Mouse (Mus musculus): Measurements from ENCODE around the gene Ifnar2. TPM values are rescaled to one million over a fixed set of nuclear protein-coding genes. Genes with fewer than 3 reads are reported as not detected.

The Ifnar2 gene
- polyA plus RNA-seq, 1 experiment from 2014 or later = 41.6 TPM

- ATAC-seq (replicated peaks) = no peak
- 85% methylated on average over 5 of the region's 5 CpGs for WGBS
- no peak overlapping the region for H3K4me2 ChIP-seq (replicated peaks)
Measured at GRCm38 (mm10) chr16:91380151-91380550, 7.6 kb downstream of the Ifnar2 start.

GRCm38 (mm10) chr16:91381606-91382005 lies 9.0 kb downstream of the Ifnar2 start:
- Histone ChIP-seq H3K4me3 (no peak overlapping the region), H3K9me3 (no peaks in the 10 kb centered on the region), H3K27ac (replicated peaks) (no peak overlapping the region), H3K4me2 (replicated peaks) (no peak overlapping the region), H3K27me3 (no peaks in the 10 kb centered on the region), H3K9ac (replicated peaks) (no peak overlapping the region), H3K4me1 (peaks cover 13% of the 10 kb centered on the region), H3K36me3 (peaks cover 13% of the 10 kb centered on the region; the same call in 1 of the 2 replicates)
- WGBS = 91% methylated on average over 4 of the region's 4 CpGs
- ATAC-seq (replicated peaks) = no peak

More at GRCm38 (mm10) chr16:91380151-91380550, 7.6 kb downstream of the Ifnar2 start:
- H3K27me3 ChIP-seq = no peaks in the 10 kb centered on the region
- H3K4me3 ChIP-seq = no peak overlapping the region
- no peaks in the 10 kb centered on the region for H3K9me3 ChIP-seq
- no peak overlapping the region for H3K9ac ChIP-seq (replicated peaks)
- peaks cover 13% of the 10 kb centered on the region; the same call in 1 of the 2 replicates for H3K36me3 ChIP-seq
- peaks cover 15% of the 10 kb centered on the region for H3K4me1 ChIP-seq
- H3K27ac ChIP-seq (replicated peaks) = no peak overlapping the region

- 90% methylated on average over 9 of the region's 9 CpGs for WGBS
- ATAC-seq (replicated peaks) = no peak
- H3K36me3 ChIP-seq = peaks cover 13% of the 10 kb centered on the region; the same call in 1 of the 2 replicates
- H3K4me3 ChIP-seq = no peak overlapping the region
- H3K27me3 ChIP-seq = no peaks in the 10 kb centered on the region
- H3K9ac ChIP-seq (replicated peaks) = no peak overlapping the region
- no peak overlapping the region for H3K27ac ChIP-seq (replicated peaks)
- no peaks in the 10 kb centered on the region for H3K9me3 ChIP-seq
- no peak overlapping the region for H3K4me2 ChIP-seq (replicated peaks)
- H3K4me1 ChIP-seq = peaks cover 10% of the 10 kb centered on the region
Measured at GRCm38 (mm10) chr16:91382261-91382790, 9.7 kb downstream of the Ifnar2 start.

GRCm38 (mm10) chr16:91384221-91384620 lies 11.6 kb downstream of the Ifnar2 start:
- Histone ChIP-seq H3K4me3 (no peak overlapping the region), H3K4me1 (0 out of 2 replicates have a peak, but pooled peaks cover 3% of the 10 kb centered on the region), H3K27ac (replicated peaks) (no peak overlapping the region), H3K9ac (replicated peaks) (no peak overlapping the region), H3K9me3 (no peaks in the 10 kb centered on the region), H3K27me3 (no peaks in the 10 kb centered on the region), H3K36me3 (peaks cover 27% of the 10 kb centered on the region), H3K4me2 (replicated peaks) (no peak overlapping the region)
- 89% methylated on average over 4 of the region's 4 CpGs for WGBS
- no peak for ATAC-seq (replicated peaks)

- Histone ChIP-seq H3K4me3 (no peak overlapping the region), H3K4me1 (no peaks in the 10 kb centered on the region), H3K9me3 (no peaks in the 10 kb centered on the region), H3K36me3 (peaks cover 34% of the 10 kb centered on the region), H3K4me2 (replicated peaks) (no peak overlapping the region), H3K27me3 (no peaks in the 10 kb centered on the region), H3K9ac (replicated peaks) (no peak overlapping the region), H3K27ac (replicated peaks) (no peak overlapping the region)
- ATAC-seq (replicated peaks) = no peak
- WGBS = 47% methylated on average over 10 of the region's 10 CpGs
Measured at GRCm38 (mm10) chr16:91385621-91386020, 13.0 kb downstream of the Ifnar2 start.

- Histone ChIP-seq H3K9me3 (no peaks in the 10 kb centered on the region), H3K36me3 (peaks cover 34% of the 10 kb centered on the region), H3K4me1 (no peaks in the 10 kb centered on the region), H3K4me3 (no peak overlapping the region), H3K4me2 (replicated peaks) (no peak overlapping the region), H3K9ac (replicated peaks) (no peak overlapping the region), H3K27ac (replicated peaks) (no peak overlapping the region), H3K27me3 (no peaks in the 10 kb centered on the region)
- ATAC-seq (replicated peaks) = no peak
- whole genome bisulfite sequencing = 89% methylated on average over 10 of the region's 10 CpGs
Measured at GRCm38 (mm10) chr16:91386419-91387120, 14.0 kb downstream of the Ifnar2 start.

- H3K27ac ChIP-seq (replicated peaks) = no peak overlapping the region
- no peaks in the 10 kb centered on the region for H3K9me3 ChIP-seq
- no peak for ATAC-seq (replicated peaks)
- no peaks in the 10 kb centered on the region for H3K27me3 ChIP-seq
- H3K4me2 ChIP-seq (replicated peaks) = no peak overlapping the region
- H3K9ac ChIP-seq (replicated peaks) = no peak overlapping the region
- WGBS = 87% methylated on average over 3 of the region's 3 CpGs
- H3K36me3 ChIP-seq = peaks cover 33% of the 10 kb centered on the region
- no peaks in the 10 kb centered on the region for H3K4me1 ChIP-seq
- no peak overlapping the region for H3K4me3 ChIP-seq
Measured at GRCm38 (mm10) chr16:91387121-91387486, 14.5 kb downstream of the Ifnar2 start.

GRCm38 (mm10) chr16:91390100-91390499 lies 17.5 kb downstream of the Ifnar2 start:
- Histone ChIP-seq H3K36me3 (peaks cover 47% of the 10 kb centered on the region), H3K9ac (replicated peaks) (no peak overlapping the region), H3K4me1 (no peaks in the 10 kb centered on the region), H3K27ac (replicated peaks) (no peak overlapping the region), H3K9me3 (no peaks in the 10 kb centered on the region), H3K27me3 (no peaks in the 10 kb centered on the region), H3K4me3 (no peak overlapping the region), H3K4me2 (replicated peaks) (no peak overlapping the region)
- 91% methylated on average over 4 of the region's 4 CpGs for WGBS
- ATAC-seq (replicated peaks) = no peak

- Histone ChIP-seq H3K27ac (replicated peaks) (no peak within 1 kb of the TSS), H3K4me1 (no peaks in the 10 kb centered on the region), H3K9me3 (no peaks in the 10 kb centered on the region), H3K27me3 (no peaks in the 10 kb centered on the region), H3K4me3 (no peak within 1 kb of the TSS), H3K4me2 (replicated peaks) (no peak within 1 kb of the TSS), H3K9ac (replicated peaks) (no peak within 1 kb of the TSS), H3K36me3 (peaks cover 47% of the 10 kb centered on the region)
- ATAC-seq (replicated peaks) = no peak
- WGBS = 72% methylated on average over 5 of the region's 5 CpGs
Measured at GRCm38 (mm10) chr16:91391421-91391820, 18.8 kb downstream of the Ifnar2 start, which contains the start of gene Gm21970. Gm21970 (plus strand) TSS chr16:91391721.

GRCm38 (mm10) chr16:91394826-91395410 lies 22.3 kb downstream of the Ifnar2 start:
- no peaks in the 10 kb centered on the region for H3K4me1 ChIP-seq
- peaks cover 29% of the 10 kb centered on the region for H3K36me3 ChIP-seq
- no peak overlapping the region for H3K4me3 ChIP-seq
- WGBS = 67% methylated on average over 4 of the region's 4 CpGs
- no peak overlapping the region for H3K4me2 ChIP-seq (replicated peaks)
- no peak overlapping the region for H3K9ac ChIP-seq (replicated peaks)
- no peaks in the 10 kb centered on the region for H3K9me3 ChIP-seq
- no peak overlapping the region for H3K27ac ChIP-seq (replicated peaks)
- no peak for ATAC-seq (replicated peaks)
- H3K27me3 ChIP-seq = no peaks in the 10 kb centered on the region

GRCm38 (mm10) chr16:91395633-91396392 lies 23.2 kb downstream of the Ifnar2 start:
- Histone ChIP-seq H3K4me1 (no peaks in the 10 kb centered on the region), H3K36me3 (peaks cover 26% of the 10 kb centered on the region), H3K4me2 (replicated peaks) (no peak overlapping the region), H3K4me3 (no peak overlapping the region), H3K9ac (replicated peaks) (no peak overlapping the region), H3K27ac (replicated peaks) (no peak overlapping the region), H3K9me3 (no peaks in the 10 kb centered on the region), H3K27me3 (no peaks in the 10 kb centered on the region)
- no peak for ATAC-seq (replicated peaks)
- WGBS = 51% methylated on average over 8 of the region's 8 CpGs
